Mouse (Mus musculus) kidney, postnatal 25 days (tissue): ENCODE results near the gene Adamtsl1.
A peak's percentile ranks its signal among the peaks of the same experiment; 100 is the strongest.

Experiments
- DNase-seq, 2 experiments: peaks; one replicate each; pipeline ENCODE4 v3.0.0; 2021; ENCODE audit warnings: mixed read lengths in 2 of 2

The Adamtsl1 gene

DNA sequence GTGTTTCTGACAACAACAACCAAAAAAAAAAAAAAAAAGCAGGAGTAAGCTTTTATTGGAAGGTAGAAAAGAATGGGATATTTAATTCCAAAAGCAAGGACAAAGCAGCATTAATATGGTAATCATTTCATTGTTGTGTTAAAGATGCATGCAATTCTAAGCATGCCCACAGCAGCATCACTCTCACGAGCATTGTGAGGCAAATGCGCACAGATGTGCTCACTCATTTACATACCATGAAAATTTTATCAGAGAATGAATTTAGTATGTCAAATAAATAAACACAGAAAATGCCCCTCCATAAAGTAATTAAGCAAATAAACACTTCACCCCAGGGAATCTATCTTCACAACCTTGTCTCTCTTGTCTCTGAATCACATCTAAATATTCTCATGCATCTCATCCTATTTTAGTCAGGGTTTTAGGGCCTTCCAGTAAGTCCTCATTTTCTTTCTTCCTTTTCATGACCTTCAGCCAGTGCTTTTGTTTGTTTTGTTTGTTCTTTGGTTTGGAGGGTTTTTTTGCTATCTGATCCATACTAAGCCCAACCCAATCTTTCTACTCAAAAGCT is 728.0 kb downstream of the Adamtsl1 start:
- DNase-seq: no peak

DNA sequence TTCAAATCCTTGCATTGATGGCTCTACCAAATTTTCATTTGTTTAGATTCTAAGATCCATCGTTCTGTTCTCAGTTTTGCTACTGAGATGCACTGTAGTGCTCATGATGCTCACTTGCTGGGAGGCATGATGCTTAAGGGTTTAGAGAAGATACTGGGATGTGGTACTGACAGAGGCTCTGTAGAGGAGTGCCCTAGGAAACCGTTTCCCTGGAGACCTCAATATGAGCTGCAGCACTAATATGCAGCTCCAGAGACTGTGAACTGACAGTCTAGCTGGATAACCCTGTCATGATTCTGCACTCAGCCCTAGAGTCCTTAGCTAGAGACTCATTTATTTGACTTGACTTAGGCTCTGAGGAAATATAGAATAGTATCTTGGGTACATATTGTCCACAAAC is 756.1 kb downstream of the Adamtsl1 start:
- no peak for DNase-seq

DNA sequence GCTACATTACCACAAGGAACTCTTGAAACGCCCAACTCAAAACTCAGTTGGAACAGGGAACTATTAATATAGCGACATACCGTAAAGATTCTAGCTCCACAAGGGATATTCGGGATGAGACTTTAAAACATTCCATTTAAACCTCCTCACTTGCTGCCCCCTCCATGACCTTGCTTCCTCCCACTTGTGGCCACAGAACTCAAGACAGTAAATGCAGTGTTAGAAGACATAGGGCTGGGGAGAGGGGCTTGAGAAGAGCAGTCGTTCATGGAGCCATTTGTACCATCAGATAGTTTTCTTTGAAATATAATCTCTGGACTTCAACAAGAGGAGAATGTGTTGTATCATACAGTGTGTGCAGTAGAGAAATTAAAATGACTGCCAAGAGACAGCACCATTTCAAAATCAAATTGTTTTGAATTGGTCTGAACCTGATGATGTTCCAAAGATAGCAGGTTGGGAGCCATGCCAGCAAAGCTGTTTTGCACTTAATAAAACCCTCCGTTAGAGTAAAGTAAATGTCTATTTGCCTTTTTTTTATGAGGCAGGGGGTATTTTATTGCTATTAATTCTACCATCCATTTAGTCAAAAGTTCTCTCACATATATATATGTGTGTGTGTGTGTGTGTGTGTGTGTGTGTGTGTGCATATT is 759.9 kb downstream of the Adamtsl1 start:
- peak in 1 of 2 experiments; percentile 6 for DNase-seq

DNA sequence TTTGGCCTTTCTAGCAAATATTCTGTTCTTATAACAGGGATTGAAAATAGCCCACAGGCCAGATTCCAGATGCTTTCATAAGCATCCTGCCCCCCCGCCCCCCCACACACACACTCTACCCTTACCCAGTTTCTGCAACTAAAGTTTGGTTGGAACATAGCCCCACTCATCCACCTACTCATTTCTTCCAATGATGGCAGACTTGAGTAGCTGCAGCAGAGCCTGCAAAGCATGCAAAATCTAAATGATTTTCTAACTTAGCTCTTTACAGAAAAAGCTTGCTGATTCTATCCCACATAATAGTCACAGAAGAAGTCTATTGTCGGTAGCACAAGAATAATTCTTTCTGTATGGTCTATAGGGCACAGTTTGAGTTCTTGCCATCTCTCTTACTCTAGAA is 760.7 kb downstream of the Adamtsl1 start:
- DNase-seq: no peak

DNA sequence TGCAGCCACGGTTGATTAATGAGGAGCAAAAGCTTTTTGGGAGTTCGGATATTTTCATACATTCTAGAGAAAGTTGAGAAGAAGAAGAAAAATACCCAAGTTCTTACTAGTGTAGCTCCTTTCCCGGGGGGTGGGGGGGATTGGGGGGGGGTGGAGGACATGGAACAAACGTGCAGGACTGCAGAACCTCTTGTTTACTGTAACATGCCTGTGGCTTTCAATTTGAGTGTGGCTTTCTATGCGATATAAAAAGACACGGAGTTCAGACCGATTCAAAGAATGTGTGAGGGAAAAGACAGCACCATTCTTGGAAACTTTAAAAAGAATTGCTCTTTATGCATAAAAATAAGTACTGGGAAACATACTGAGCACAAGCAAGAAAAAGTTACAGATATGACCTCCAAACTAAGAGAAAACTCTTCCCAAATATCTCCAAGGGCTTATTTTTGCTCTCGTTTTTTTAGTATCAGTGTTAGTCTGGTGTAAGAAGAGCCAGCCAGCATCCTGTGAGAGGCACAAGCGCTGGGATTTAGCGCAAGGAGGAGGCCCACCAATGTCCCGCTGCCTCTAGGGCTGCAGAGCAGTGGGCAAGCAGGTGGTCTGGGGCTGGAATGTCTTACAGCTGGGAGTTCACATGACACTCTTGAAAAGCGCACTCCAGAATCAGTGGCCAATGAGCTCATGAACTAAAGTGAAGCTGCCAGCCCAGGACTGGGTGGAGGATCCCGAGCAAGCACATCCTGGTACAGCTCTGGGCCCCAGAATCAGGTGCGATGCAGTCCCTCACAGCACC is 762.2 kb downstream of the Adamtsl1 start:
- no peak for DNase-seq

DNA sequence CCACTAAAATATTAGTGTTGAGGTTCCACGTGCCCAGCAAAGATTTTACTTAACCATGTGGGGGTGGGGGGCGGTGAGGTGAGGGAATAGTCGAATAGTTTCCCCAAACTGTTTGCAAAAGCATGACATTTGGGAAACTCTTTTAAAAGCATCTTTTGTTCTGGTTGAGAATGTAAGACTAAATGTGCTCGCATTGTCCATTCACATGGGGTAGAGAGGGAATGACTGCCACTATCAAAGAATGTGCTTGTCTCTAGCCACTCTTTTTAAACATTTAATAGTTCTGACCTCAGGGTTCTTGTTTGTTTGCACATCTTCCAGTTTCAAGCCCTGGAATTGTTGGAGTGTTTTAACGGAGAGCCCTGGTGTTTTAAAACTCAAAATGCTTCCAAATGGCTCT is 764.6 kb downstream of the Adamtsl1 start:
- DNase-seq: no peak

DNA sequence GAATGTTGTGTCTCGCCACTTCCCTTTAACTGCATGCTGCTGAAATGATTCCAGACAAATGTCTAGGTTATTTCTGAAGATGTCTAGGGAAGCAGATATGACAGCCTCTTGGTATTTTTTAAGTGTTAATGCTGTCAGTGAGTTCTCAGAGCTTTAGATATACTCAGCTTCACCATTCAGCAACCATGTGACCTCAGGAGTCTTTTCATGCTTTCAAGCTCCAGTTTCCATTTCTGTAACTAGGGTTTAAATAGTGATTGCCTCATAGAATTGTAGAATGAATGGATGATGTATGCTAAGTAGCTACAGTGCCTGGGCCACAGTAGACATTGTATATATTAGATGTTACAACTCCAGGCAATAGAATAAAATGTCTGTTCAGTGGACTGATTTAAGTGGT is 772.6 kb downstream of the Adamtsl1 start:
- DNase-seq: no peak

DNA sequence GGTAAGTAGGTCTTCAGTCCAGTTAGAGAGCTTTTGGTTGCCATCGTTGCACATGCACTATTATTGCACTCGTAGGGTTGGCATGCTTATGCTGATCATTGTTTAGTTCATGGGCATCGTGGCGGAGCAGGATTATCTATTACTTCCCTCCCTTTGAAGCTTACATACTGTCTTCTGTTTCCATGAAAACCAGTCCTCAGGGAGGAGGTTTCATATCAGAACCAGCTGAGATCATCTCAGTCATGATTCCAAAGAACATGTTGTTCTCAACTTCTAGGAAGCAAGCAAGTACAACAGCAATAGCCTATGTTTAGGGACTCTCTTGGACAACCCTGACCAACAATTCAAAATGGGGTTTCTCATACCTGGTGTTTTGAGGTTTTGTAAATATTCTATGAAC is 774.3 kb downstream of the Adamtsl1 start:
- DNase-seq: no peak

DNA sequence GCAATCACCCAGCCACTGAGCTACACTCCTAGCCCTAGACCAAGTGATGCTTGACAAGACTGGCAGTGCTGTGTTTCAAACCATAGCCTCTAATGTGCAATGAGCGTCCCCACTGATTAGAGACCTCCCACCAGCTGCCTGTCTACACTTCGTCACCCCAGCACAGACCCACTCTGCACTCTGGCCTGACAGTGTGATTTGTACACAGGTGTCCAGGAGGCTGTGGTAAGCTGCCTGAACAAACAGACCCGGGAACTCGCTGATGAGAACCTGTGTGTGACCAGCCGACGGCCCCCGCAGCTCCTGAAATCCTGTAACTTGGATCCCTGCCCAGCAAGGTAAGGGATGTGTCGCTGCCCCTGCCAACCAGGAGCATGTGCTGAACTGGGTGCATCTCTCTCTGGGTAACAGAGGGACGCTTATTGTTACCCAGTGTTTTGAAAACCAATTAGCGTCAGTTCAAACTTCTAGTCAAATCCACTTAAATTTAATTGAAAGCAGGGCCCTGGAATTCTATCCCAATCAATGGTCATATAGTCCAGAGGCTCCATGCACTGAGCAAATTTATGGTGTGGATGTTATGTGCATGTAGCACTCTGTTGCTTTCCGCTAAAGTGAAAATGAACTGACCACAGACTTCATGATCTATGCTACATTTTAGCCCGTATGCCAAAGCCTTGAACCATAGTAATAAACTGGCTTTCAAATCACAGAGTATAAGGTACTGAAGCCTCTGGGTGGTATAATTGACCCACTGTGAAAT is 775.7 kb downstream of the Adamtsl1 start:
- no peak for DNase-seq

DNA sequence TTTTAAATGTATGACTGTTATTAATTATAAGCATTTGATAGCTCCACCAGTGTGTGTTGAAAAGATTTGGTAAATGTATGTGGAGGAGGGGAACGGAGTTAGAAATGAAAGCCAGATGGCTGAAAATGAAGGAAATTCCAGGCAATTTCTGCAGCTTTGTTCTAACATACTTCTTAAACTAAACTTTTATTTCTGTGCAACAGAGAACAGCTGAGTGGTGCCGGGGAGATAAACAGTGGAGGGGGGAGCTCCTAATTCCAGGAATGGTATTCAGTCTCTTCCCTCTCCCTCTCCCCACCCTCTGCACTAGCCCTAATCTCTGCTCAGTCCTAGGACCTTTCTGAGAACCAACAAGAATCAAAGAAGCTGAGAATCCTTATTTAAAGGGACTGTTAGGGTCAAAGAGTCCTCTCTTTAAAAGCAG is 780.9 kb downstream of the Adamtsl1 start:
- no peak for DNase-seq

DNA sequence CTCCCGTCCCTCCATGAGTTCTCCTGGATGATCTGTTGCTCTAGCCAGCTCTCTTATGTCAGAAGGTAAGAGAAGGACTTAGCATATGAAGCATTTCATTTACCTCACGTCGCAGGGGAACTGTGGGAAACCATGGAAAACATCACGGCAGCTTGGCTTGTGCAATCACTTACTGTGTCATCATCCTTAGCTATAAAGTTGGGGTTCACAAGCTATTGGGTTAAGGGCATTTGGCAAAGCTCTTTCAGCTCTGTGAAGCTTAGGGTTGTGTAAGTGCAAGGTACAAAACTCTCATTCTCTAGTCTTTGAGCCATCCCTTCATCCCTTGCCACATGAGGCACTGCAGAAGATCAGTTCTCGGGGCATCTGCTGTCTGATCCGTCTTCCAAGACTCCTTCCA is 787.5 kb downstream of the Adamtsl1 start:
- DNase-seq: no peak

DNA sequence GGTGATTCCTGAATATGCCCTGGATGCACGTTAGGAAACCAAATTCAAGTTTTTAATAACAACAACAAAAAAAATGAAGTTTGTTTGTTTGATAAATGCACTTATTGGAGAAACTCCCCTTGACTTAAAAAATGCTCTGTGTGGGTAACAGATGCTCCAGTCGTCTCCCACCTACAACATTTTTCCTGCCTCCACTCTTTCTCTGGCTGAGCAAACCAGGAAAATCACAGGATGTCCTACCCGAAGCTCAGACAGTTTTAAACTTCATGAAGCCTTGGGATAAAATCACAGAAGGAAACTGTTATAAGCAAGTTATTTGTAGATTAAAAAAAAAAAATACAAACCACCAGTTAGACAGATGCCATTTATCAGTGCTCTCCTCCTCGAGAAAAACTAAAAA is 788.1 kb downstream of the Adamtsl1 start:
- no peak for DNase-seq

DNA sequence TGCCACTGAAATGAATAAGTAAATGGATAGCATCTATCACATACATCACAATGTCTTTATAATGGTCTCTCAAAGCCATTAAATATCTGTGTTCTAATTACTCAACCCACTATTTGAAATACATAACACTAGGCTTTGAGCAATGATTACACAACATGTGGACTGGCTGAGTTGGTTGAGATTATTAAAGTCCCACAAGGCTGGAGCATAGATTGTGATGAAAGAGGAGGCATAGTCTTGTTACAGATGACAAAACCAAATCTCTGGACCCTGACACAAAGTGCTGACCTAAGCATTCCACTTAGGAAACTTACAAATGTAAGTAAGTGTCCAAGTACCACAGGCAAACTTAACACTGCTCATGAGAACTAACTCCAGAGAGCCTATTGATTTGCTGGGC is 792.8 kb downstream of the Adamtsl1 start:
- no peak for DNase-seq

DNA sequence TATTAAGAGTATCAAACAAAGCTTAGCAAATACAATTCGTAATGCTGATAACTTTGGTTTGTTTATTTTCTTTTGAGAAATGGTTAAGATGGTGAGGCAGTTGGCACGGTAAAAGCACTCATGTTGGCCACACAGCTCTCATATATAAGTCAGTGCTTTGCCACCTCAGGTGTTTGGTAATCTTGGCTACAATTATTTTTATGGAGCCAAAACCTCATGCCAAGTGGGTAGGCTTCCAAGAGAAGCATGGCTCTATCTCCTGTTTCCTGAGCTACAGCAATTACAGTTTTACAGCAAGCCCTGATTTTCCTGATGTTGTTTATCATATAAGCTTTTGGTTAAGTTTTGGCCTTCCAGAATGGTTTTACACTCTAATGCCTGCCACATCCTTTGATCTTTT is 795.2 kb downstream of the Adamtsl1 start:
- no peak for DNase-seq

DNA sequence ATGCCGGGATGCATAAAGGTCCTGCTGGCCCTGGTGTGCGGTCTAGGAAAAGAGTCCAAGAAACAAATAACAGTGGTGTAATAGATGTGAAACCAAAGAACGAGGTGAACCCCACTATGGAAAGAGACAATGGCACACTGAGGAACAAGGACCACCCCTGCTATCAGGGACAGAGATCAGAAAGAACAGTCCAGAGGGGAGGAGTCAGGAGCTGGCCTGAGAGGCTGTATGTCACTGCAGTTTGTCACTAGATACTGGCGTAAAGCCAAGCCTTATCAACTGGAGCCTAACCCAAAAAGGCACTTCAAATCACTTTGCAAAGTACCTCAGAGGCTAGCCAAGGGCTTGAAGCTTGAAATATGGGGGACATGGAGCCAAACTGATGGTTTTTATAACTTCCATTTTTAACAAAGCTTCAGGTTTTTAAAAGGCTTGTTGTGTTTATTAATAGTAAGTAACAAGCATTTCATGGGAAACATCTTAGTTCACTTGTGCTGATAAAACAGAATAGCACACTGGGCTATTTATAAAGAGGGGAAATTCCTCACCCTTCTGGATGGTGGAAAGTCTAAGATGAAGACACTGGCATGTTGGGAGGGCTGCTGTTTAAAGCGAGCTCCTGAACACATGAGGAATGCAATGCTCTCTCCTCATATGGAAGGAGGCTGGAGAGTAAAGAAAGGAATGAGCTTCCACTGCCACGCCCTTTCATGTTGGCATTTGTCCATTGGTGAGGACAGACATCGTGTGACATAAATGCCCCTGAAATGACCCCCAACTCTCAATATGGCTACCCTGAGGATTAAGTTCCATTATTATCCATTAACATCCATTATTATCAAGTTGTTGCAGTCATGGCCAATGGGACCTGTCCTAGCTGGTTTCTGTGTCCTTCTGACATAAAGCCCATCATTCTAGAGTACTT is 797.1 kb downstream of the Adamtsl1 start:
- peak; percentile 40 to 60 for DNase-seq

DNA sequence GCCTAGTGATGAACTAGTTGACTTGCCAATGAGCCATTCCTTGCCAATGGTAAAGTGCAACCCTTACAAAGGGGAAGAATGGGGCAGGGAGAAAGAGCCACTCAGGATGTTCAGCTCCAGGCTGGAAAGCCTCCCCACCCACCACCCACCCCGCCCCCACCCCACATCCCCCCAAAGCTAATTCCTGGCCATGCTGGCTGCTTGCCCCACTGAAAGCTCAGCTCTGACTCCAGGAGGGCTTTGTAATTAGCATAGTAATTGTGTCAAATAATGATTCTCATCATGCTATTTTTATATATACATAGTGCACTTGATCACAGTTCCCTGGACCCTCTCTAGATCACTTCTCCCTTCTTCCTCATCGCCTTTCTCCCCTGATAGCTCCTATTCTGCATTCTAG is 798.4 kb downstream of the Adamtsl1 start:
- DNase-seq: no peak

DNA sequence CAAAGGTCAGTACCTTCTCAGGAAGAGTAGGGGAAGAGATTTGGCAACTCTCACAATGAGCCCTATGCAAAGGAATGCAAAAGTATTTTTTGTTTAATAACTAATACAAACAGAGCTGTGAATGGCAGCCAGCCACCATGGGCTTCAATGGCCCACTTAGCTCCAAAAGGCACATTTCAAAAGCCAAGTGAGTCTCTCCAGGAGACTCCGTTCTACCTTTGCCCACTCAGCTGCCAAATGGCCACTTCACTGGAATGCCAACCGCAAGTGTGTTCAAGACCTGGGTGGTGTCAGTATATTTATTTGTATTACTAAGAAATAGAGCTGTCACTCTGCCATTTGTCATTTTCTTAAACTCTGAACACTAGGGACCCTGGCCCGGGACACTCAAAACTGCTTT is 800.5 kb downstream of the Adamtsl1 start:
- no peak for DNase-seq

DNA sequence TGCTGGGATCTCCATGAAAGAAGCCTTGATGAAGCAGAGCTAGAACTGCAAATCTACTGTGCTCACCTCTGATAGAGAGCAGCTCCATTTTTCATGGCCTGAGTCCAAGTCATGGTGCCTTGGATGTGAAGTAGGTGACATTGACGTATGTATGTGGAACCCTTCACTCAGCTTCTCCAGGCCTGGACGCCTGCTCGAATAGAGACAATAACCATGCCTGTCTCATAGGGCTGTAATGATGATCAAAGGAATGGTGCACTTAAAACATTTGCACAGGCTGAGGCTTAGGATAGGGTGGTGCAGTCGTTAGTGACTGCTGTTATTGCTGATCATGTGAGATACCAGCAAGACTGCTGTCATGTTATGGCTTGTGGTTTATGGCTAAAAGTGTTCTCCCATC is 801.1 kb downstream of the Adamtsl1 start:
- no peak for DNase-seq

DNA sequence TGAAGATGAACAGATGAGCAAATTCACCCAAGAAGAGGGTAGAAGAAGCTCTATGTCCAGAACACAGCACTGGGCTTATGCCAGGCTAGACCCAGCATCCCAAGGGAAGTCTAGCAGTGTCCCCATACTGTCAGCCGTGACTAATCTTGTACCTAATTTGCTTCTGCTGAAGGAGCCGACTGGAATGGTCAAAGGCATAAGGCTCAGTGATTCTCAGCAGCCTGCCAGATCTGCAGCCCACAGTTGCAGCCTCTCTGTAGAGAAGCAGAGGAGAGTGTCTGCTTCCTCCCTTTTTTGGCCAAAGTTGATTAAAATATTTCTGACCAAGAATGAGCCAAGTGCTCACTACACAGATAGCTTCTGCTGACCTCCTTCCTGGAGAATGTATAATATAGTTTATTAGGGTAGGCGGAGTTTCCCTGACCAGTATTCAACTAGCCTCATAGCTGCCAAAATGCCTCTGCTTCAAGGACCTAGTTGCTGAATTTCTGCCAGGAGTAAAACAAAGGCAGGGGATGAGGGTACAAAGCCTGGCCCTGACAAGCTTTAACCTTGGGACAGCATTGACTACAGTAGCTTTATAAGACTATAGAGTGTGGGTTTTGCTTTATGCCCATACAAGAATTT is 804.1 kb downstream of the Adamtsl1 start:
- DNase-seq: no peak

DNA sequence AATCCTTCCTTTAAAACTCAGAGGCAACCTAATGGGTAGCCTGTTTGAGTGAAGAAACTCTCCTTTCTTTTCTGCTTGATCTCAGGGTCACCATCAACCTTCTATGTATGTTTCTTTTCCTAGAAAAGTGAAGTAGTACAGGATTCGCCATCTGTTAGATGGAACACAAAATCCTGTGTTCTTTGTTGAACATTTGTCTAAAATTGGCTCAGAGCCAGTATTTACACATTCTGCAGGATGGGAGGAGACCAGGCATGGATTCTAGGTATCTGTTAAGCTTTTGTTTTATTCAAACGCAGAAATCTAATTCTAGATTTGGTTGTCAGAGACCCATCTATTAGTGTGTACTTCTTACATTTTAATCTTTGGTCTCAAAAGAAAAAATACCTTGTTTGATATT is 811.4 kb downstream of the Adamtsl1 start:
- DNase-seq: no peak

DNA sequence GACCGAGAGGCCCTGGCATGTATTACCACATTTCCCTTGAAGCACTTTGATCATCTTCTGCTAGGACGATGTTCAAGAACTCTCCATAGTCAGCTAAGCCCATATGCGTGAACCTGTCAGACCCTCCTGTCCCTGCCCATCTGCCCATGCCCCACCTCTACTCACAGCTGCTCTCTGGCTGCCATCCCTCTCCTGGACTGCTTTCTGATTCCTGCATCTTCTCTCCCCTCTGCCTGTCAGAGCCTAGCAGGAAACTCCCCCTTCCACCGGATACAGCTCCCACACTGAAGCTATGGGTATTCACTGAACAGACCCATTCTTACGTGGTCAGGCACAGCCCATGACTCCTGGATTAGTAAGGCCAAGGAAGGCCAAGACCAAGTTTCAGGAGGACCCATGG is 812.0 kb downstream of the Adamtsl1 start:
- DNase-seq: peak in 1 of 2 experiments; percentile 40

DNA sequence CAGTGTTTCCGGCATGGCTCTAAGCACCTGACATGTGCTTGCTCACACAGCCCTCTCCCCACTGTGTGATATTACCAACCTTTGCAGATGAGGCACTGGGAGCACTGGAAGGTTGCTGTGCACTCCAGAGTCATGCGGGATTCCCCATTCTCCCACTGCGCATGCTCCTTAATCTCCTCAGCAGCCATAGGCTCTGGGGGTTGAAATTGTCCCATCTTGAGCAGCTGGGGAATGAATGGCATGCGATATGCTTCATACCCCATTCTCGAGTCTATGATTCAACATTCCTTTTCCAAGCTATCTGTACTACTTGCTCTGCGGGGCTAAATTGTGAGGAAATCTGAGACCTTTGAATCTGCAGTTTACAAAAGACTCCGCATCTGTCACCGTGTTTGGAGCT is 812.7 kb downstream of the Adamtsl1 start:
- no peak for DNase-seq
